Mouse (Mus musculus) small intestine, adult 2 months (tissue): ENCODE results near the gene Lyrm1.

Experiments
- CTCF ChIP-seq: fragments of 200-500 bp; IDR thresholded peaks from 2 replicates; pipeline ENCODE4 v1.5.1; 2012; ENCODE audit warnings: low read depth, mild to moderate bottlenecking, control low read depth, inconsistent platforms, low read length, moderate library complexity, mixed read lengths; ENCODE audit not compliant: insufficient replicate concordance, insufficient read length; ENCODE audit errors: extremely low read depth
- POLR2A ChIP-seq: fragments of 200-500 bp; IDR thresholded peaks from 2 replicates; pipeline ENCODE4 v1.6.1; 2012; ENCODE audit warnings: low read depth, mild to moderate bottlenecking, control low read depth, inconsistent platforms, low read length, moderate library complexity

DNA sequence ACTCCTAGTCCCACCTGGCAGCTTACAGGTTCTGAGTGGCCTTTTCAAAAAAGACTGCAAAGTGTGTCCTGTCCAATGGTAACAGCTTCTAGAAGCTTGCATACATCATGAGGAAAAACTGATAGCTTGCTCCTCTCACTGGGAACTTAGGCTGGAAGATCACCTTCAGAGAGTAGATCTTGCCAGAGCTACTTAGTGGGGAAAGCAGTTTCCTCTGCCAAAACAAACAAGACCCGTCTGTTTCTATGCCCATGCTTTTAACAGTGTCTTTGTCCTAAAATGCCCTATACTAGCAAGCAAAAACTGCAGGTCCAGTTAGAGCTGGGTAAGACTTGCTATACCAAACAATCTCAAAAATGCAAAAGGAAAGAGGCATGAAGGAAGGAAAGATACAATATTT, 29.5 kb upstream of the Lyrm1 start:
- TF ChIP-seq CTCF (no peak), POLR2A (no peak)
